Mouse (Mus musculus): Measurements from ENCODE around the gene Cenpp.

The Cenpp gene

GRCm38 (mm10) chr13:49526235-49526634 is 126.3 kb downstream of the Cenpp start:
- no peak for DNase-seq (ENCODE audit: low spot score)

- no peak for DNase-seq (ENCODE audit: low spot score)
Observed at GRCm38 (mm10) chr13:49518761-49519160, 133.8 kb downstream of the Cenpp start.

GRCm38 (mm10) chr13:49507176-49507575 is 145.4 kb downstream of the Cenpp start:
- no peak for DNase-seq (ENCODE audit: low spot score)

- DNase-seq (ENCODE audit: low spot score) = no peak
Observed at GRCm38 (mm10) chr13:49505776-49506175, 146.8 kb downstream of the Cenpp start.

GRCm38 (mm10) chr13:49504510-49504909 is 148.1 kb downstream of the Cenpp start, which contains the start of gene Ecm2:
Ecm2 (plus strand) TSS chr13:49504810.
- no peak for DNase-seq (ENCODE audit: low spot score)

- DNase-seq (ENCODE audit: low spot score) = no peak
Observed at GRCm38 (mm10) chr13:49492376-49493368, 159.9 kb downstream of the Cenpp start, which contains the start of gene Tes3-ps. Tes3-ps (plus strand) TSS chr13:49493318.

- DNase-seq (ENCODE audit: low spot score) = no peak
Observed at GRCm38 (mm10) chr13:49485388-49485787, 167.2 kb downstream of the Cenpp start.

- DNase-seq (ENCODE audit: low spot score) = no peak
Observed at GRCm38 (mm10) chr13:49480551-49480950, 172.0 kb downstream of the Cenpp start.

GRCm38 (mm10) chr13:49480057-49480456 is 172.5 kb downstream of the Cenpp start:
- peak; percentile 91 for DNase-seq (ENCODE audit: low spot score)

- no peak for DNase-seq (ENCODE audit: low spot score)
Observed at GRCm38 (mm10) chr13:49479399-49479798, 173.2 kb downstream of the Cenpp start.

- DNase-seq (ENCODE audit: low spot score) = no peak
Observed at GRCm38 (mm10) chr13:49478851-49479374, 173.7 kb downstream of the Cenpp start.

- DNase-seq (ENCODE audit: low spot score) = no peak
Observed at GRCm38 (mm10) chr13:49477887-49478286, 174.7 kb downstream of the Cenpp start.

GRCm38 (mm10) chr13:49472676-49473005 is 179.9 kb downstream of the Cenpp start:
- no peak for DNase-seq (ENCODE audit: low spot score)

GRCm38 (mm10) chr13:49471981-49472675 is 180.5 kb downstream of the Cenpp start:
- DNase-seq (ENCODE audit: low spot score) = no peak

GRCm38 (mm10) chr13:49470806-49471205 is 181.8 kb downstream of the Cenpp start:
- peak; percentile 62 for DNase-seq (ENCODE audit: low spot score)

GRCm38 (mm10) chr13:49470319-49470718 is 182.3 kb downstream of the Cenpp start:
- no peak for DNase-seq (ENCODE audit: low spot score)

GRCm38 (mm10) chr13:49469002-49469401 is 183.6 kb downstream of the Cenpp start:
- no peak for DNase-seq (ENCODE audit: low spot score)

- DNase-seq (ENCODE audit: low spot score) = no peak
Observed at GRCm38 (mm10) chr13:49467585-49467984, 185.0 kb downstream of the Cenpp start.

- peak; percentile 39 for DNase-seq (ENCODE audit: low spot score)
Observed at GRCm38 (mm10) chr13:49466393-49467075, 186.1 kb downstream of the Cenpp start.

GRCm38 (mm10) chr13:49465875-49466274 is 186.7 kb downstream of the Cenpp start:
- no peak for DNase-seq (ENCODE audit: low spot score)

- no peak for DNase-seq (ENCODE audit: low spot score)
Observed at GRCm38 (mm10) chr13:49462921-49463320, 189.7 kb downstream of the Cenpp start.
